Mouse (Mus musculus) heart, postnatal 0 days (tissue): ENCODE data around the gene Cyp17a1. TPM values are rescaled to one million over a fixed set of nuclear protein-coding genes. Genes with fewer than 3 reads are reported as not detected.

Experiments
- ATAC-seq: fragments of 200-750 bp; cut with Nextera tagmentation; 2 replicates; pipeline ENCODE4 v1.8.0; 2017; ENCODE audit warnings: low read depth, moderate number of reproducible peaks, moderate library complexity; ENCODE audit not compliant: insufficient read depth
- DNase-seq: peaks from one replicate; pipeline ENCODE4 v3.0.0-alpha.2; 2016; ENCODE audit warnings: low spot score
- H3K27ac ChIP-seq: fragments of 300-500 bp; sonication (generic); 2 replicates; pipeline ENCODE4 v1.5.1; 2014; ENCODE audit warnings: low read depth, mild to moderate bottlenecking
- H3K27me3 ChIP-seq: fragments of 300-500 bp; sonication (generic); 2 replicates; pipeline ENCODE4 v1.6.1; 2014; ENCODE audit warnings: low read length, mixed read lengths; ENCODE audit not compliant: control insufficient read depth, insufficient read depth
- H3K36me3 ChIP-seq: fragments of 300-500 bp; sonication (generic); replicated peaks from 2 replicates; pipeline ENCODE4 v1.6.1; 2014; ENCODE audit warnings: low read length, mixed read lengths; ENCODE audit not compliant: control insufficient read depth, insufficient read depth
- H3K4me1 ChIP-seq: fragments of 300-500 bp; sonication (generic); 2 replicates; pipeline ENCODE4 v1.6.1; 2014; ENCODE audit warnings: antibody characterized with exemption; ENCODE audit not compliant: control insufficient read depth, insufficient read depth
- H3K4me2 ChIP-seq: fragments of 300-500 bp; sonication (generic); 2 replicates; pipeline ENCODE4 v1.6.1; 2014; ENCODE audit warnings: low read depth, mild to moderate bottlenecking, low read length, moderate library complexity
- H3K4me3 ChIP-seq: fragments of 300-500 bp; sonication (generic); 2 replicates; pipeline ENCODE4 v1.5.1; 2014; ENCODE audit warnings: low read depth, low read length
- H3K9ac ChIP-seq: fragments of 300-500 bp; sonication (generic); replicated peaks from 2 replicates; pipeline ENCODE4 v1.6.1; 2014; ENCODE audit warnings: low read depth, low read length, mixed read lengths
- H3K9me3 ChIP-seq: fragments of 300-500 bp; sonication (generic); replicated peaks from 2 replicates; pipeline ENCODE4 v1.6.1; 2016; ENCODE audit warnings: low read length; ENCODE audit not compliant: control insufficient read depth
- CTCF ChIP-seq: IDR thresholded peaks from 2 replicates; pipeline ENCODE4 v1.5.1; 2016; ENCODE audit warnings: antibody characterized with exemption, control low read depth, low read depth
- EP300 ChIP-seq: IDR thresholded peaks from 2 replicates; pipeline ENCODE4 v1.6.1; 2016; ENCODE audit warnings: antibody characterized with exemption, low read depth
- WGBS: fragments of 180-500 bp; shearing (Covaris S2); extraction: QIAGEN DNeasy Blood & Tissue Kit; methylation state at CpG from one replicate; pipeline ENCODE4 v1.1.7; 2014; 5-methylcytosine and 5-hydroxymethylcytosine counted together
- polyA plus RNA-seq: library from polyadenylated mRNA; unstranded; fragments of >200 nt; fragmentation: Nextera tagmentation; extraction: Ambion mirVana; gene quantifications from 2 replicates; pipeline ENCODE4 v1.2.1, GENCODE M21; 2015
- total RNA-seq: library from RNA; depleted of rRNA; stranded (reverse); fragments of >200 nt; gene quantifications from 2 replicates; pipeline ENCODE4 v1.2.3, GENCODE M21; 2014; ENCODE audit warnings: low replicate concordance

Gene Cyp17a1
- total and polyA plus RNA-seq, 2 experiments from 2014 or later: 0.68 to 3.9 TPM

- H3K4me1 ChIP-seq: peaks cover 4% of the 10 kb centered on the region; the same call in 1 of the 2 replicates
Measured at GRCm38 (mm10) chr19:46668263-46668662, 4.7 kb downstream of the Cyp17a1 start.

GRCm38 (mm10) chr19:46667300-46667699 lies 5.7 kb downstream of the Cyp17a1 start:
- TF ChIP-seq CTCF (no peak), EP300 (no peak)
- peaks cover 3% of the 10 kb centered on the region; the same call in 1 of the 2 replicates for H3K27me3 ChIP-seq
- no peak overlapping the region for H3K27ac ChIP-seq
- no peaks in the 10 kb centered on the region for H3K36me3 ChIP-seq
- no peaks in the 10 kb centered on the region for H3K9me3 ChIP-seq
- ATAC-seq (no peak), DNase-seq (no peak)
- H3K4me2 ChIP-seq: no peak overlapping the region
- 56% methylated on average over 11 of the region's 11 CpGs for WGBS
- peaks cover 4% of the 10 kb centered on the region; the same call in 1 of the 2 replicates for H3K4me1 ChIP-seq
- H3K4me3 ChIP-seq: no peak overlapping the region
- H3K9ac ChIP-seq: no peak overlapping the region

More at GRCm38 (mm10) chr19:46668263-46668662, 4.7 kb downstream of the Cyp17a1 start:
- Histone ChIP-seq H3K27ac (no peak overlapping the region), H3K9ac (no peak overlapping the region), H3K4me3 (no peak overlapping the region), H3K4me2 (no peak overlapping the region), H3K27me3 (peaks cover 3% of the 10 kb centered on the region; the same call in 1 of the 2 replicates), H3K9me3 (no peaks in the 10 kb centered on the region), H3K36me3 (no peaks in the 10 kb centered on the region)
- DNase-seq: no peak
- no peak for ATAC-seq
- WGBS: 83% methylated on average over 10 of the region's 10 CpGs
- TF ChIP-seq CTCF (no peak), EP300 (no peak)

- no peak overlapping the region for H3K27ac ChIP-seq
- no peak for ATAC-seq
- H3K4me1 ChIP-seq: peaks cover 4% of the 10 kb centered on the region; the same call in 1 of the 2 replicates
- H3K36me3 ChIP-seq: no peaks in the 10 kb centered on the region
- no peaks in the 10 kb centered on the region for H3K9me3 ChIP-seq
- no peaks in the 10 kb centered on the region for H3K27me3 ChIP-seq
- 56% methylated on average over 7 of the region's 7 CpGs for WGBS
- H3K4me2 ChIP-seq: no peak overlapping the region
- no peak overlapping the region for H3K4me3 ChIP-seq
- no peak for DNase-seq
- H3K9ac ChIP-seq: no peak overlapping the region
- TF ChIP-seq EP300 (no peak), CTCF (no peak)
Measured at GRCm38 (mm10) chr19:46665474-46665873, 7.5 kb downstream of the Cyp17a1 start.

- Histone ChIP-seq H3K27me3 (no peaks in the 10 kb centered on the region), H3K9me3 (no peaks in the 10 kb centered on the region), H3K27ac (no peak overlapping the region), H3K4me2 (no peak overlapping the region), H3K9ac (no peak overlapping the region), H3K4me1 (peaks cover 4% of the 10 kb centered on the region; the same call in 1 of the 2 replicates), H3K36me3 (no peaks in the 10 kb centered on the region), H3K4me3 (no peak overlapping the region)
- TF ChIP-seq CTCF (no peak), EP300 (no peak)
- DNase-seq (no peak), ATAC-seq (no peak)
- WGBS: 76% methylated on average over 6 of the region's 6 CpGs
Measured at GRCm38 (mm10) chr19:46662784-46663183, 10.2 kb downstream of the Cyp17a1 start.

- peaks cover 4% of the 10 kb centered on the region; the same call in 1 of the 2 replicates for H3K4me1 ChIP-seq
- no peak for DNase-seq
- no peak for ATAC-seq
- H3K9me3 ChIP-seq: no peaks in the 10 kb centered on the region
- no peak overlapping the region for H3K27ac ChIP-seq
- H3K4me2 ChIP-seq: no peak overlapping the region
- no peak overlapping the region for H3K9ac ChIP-seq
- no peaks in the 10 kb centered on the region for H3K27me3 ChIP-seq
- H3K36me3 ChIP-seq: no peaks in the 10 kb centered on the region
- WGBS: 66% methylated on average over 8 of the region's 8 CpGs
- no peak for TF ChIP-seq CTCF
- no peak for TF ChIP-seq EP300
- no peak overlapping the region for H3K4me3 ChIP-seq
Measured at GRCm38 (mm10) chr19:46662214-46662613, 10.8 kb downstream of the Cyp17a1 start.

GRCm38 (mm10) chr19:46661511-46661910 lies 11.5 kb downstream of the Cyp17a1 start:
- H3K4me1 ChIP-seq: peaks cover 4% of the 10 kb centered on the region; the same call in 1 of the 2 replicates
- TF ChIP-seq CTCF: no peak
- no peak for TF ChIP-seq EP300
- no peak for DNase-seq
- no peak overlapping the region for H3K4me3 ChIP-seq
- no peaks in the 10 kb centered on the region for H3K9me3 ChIP-seq
- H3K4me2 ChIP-seq: no peak overlapping the region
- no peak for ATAC-seq
- no peak overlapping the region for H3K9ac ChIP-seq
- 49% methylated on average over 4 of the region's 4 CpGs for WGBS
- H3K27me3 ChIP-seq: no peaks in the 10 kb centered on the region
- H3K36me3 ChIP-seq: peaks cover 6% of the 10 kb centered on the region
- H3K27ac ChIP-seq: no peak overlapping the region
